Comparison of ENCODE assay signal across 10 mouse cellular contexts in the genomic region with DNA sequence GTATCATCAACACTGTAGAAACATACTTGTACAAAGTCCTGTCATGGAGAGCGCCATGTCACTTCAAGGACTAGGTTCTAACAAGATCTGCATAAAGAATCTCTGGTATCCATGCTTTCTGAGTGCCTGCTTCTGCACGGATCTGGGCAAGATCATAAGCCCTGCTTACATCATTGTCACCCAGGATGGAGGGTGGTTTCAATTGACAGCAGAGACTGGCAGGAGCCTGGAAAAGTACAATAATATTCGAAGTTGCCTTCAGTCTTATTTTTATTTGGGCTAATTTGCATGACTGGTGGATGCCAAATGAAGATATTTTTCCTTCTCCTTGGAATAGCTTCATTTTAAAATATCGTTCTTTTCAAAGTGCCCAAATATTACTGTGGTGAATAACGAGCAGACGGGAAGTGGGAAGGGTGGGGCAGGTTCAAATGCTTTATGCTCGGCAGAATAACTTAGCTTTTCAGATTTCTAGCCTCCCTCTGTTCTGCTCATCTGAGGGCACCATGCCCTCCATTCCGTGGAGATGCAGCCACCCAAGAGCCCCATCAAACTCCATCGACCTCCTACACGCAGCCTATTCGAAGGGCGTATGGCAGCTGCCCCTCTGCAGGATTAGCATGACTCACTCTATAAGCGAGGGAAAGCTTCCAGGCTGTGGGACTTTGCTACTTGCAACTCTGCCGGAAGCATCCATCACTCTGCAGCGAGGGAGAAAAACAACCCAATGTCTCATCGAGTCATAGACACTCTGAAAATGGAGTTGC.
DNase-seq lines count a peak whose midpoint lies in the region; ATAC-seq and TF ChIP-seq lines count a peak whose summit lies in the region.
"Had no signal": no experiment of that assay in that cellular context is flagged by ENCODE, and none has a peak within 500 bp of the region (broad histone marks: within the 10 kb centered on the region; RNA-seq: fewer than 3 reads in every experiment).

No protein-coding gene starts in this region.

- no peaks in the 10 kb centered on the region for H3K27me3 ChIP-seq in heart, adult 2 months (ENCODE audit: control insufficient read depth, insufficient read depth, low read length)
- no peaks in the 10 kb centered on the region for H3K27me3 ChIP-seq in neural tube, embryonic 15.5 days (replicated peaks)

- H3K4me2 ChIP-seq in neural tube, embryonic 15.5 days = no peak overlapping the region

- H3K79me2 ChIP-seq in heart, adult 2 months (replicated peaks; ENCODE audit: control insufficient read depth, insufficient read depth, low read length) = no peaks in the 10 kb centered on the region

- H3K4me1 ChIP-seq in heart, adult 2 months (ENCODE audit: control insufficient read depth, insufficient read depth, low read length) = peaks cover 6% of the 10 kb centered on the region
- peaks cover 9% of the 10 kb centered on the region; the same call in 1 of the 2 replicates for H3K4me1 ChIP-seq in neural tube, embryonic 15.5 days

- no peak for TF ChIP-seq CTCF in heart, adult 2 months (IDR thresholded peaks at IDR 0.05)

- 54% methylated on average over 16 of the region's 16 CpGs for WGBS in heart, adult 2 months
- WGBS in neural tube, embryonic 15.5 days = 84% methylated on average over 16 of the region's 16 CpGs

- intact Hi-C loops in heart, adult 2 months (cut with DNase I) = loop anchor here (10.0 kb wide), 1 partner anchor 444 kb away; no protein-coding TSS in a partner anchor

- no peak for TF ChIP-seq POLR2A in heart, adult 2 months (IDR thresholded peaks at IDR 0.05; ENCODE audit: insufficient read depth, low read depth, low read length)

- no peak overlapping the region for H3K4me3 ChIP-seq in heart, adult 2 months
- no peak overlapping the region for H3K4me3 ChIP-seq in neural tube, embryonic 15.5 days (replicated peaks)
- H3K4me3 ChIP-seq: midbrain, embryonic 10.5 days had no signal

- H3K36me3 ChIP-seq in heart, adult 2 months (ENCODE audit: control insufficient read depth, insufficient read depth, low read length) = no peaks in the 10 kb centered on the region
- no peaks in the 10 kb centered on the region for H3K36me3 ChIP-seq in neural tube, embryonic 15.5 days
- H3K36me3 ChIP-seq: midbrain, embryonic 10.5 days had no signal

- no peak overlapping the region for H3K9ac ChIP-seq in heart, adult 2 months (ENCODE audit: low read depth, low read length)
- no peak overlapping the region for H3K9ac ChIP-seq in neural tube, embryonic 15.5 days (replicated peaks)

- no peaks in the 10 kb centered on the region for H3K9me3 ChIP-seq in neural tube, embryonic 15.5 days (replicated peaks)

- ATAC-seq in neural tube, embryonic 15.5 days (ENCODE audit: low FRiP score) = no peak
- ATAC-seq: intestine, postnatal 0 days had no signal

- peak in 1 of 2 experiments; percentile 4 for DNase-seq in heart, adult 2 months
- no peak for DNase-seq in heart, adult 18-20 months
- DNase-seq in neural tube, embryonic 10.5 days (ENCODE audit: extremely low spot score, low spot score) = no peak
- DNase-seq in layer of hippocampus, postnatal 36 days = peak; percentile 73 to 80
- peak; percentile 94 for DNase-seq in telencephalon, adult 2 months (ENCODE audit: low read depth, low spot score)
- no peak for DNase-seq in natural killer cell, adult 2 months (ENCODE audit: low spot score in 2 of 2)
- no peak for DNase-seq in adrenal gland, adult 18-20 months (ENCODE audit: low spot score in 2 of 2)

- no peak for TF ChIP-seq EP300 in heart, adult 2 months (IDR thresholded peaks at IDR 0.05; ENCODE audit: insufficient read depth, low read depth, low read length)

- peak overlapping the region; percentile 51; the same call in 1 of the 2 replicates for H3K27ac ChIP-seq in heart, adult 2 months
- 0 out of 2 replicates have a peak overlapping the region, but pooled peaks have one; percentile 19 for H3K27ac ChIP-seq in neural tube, embryonic 15.5 days (replicated peaks)
- H3K27ac ChIP-seq: midbrain, embryonic 10.5 days had no signal

Comparison
In these comparisons a context has a peak if more than half of its experiments do, and no peak if none do; other contexts are left out.
1. DNase-seq: peak in layer of hippocampus, postnatal 36 days (2 of 2) and telencephalon, adult 2 months (single experiment); none in heart, adult 18-20 months (0 of 2), neural tube, embryonic 10.5 days (single experiment), natural killer cell, adult 2 months (0 of 2) and adrenal gland, adult 18-20 months (0 of 2).